Mouse (Mus musculus) gastrocnemius, postnatal 4 days (tissue): Measurements from ENCODE around the gene Espl1. TPM values are rescaled to one million over a fixed set of nuclear protein-coding genes. Genes with fewer than 3 reads are reported as not detected.
"Not testable (repeated sequence)": the region's sequence is repeated elsewhere in the genome, so short reads cannot be mapped to it uniquely, and the experiment has no call there.

Experiments
- DNase-seq, 2 experiments: peaks; one replicate each; pipeline ENCODE4 v3.0.0; 2021 to 2022; ENCODE audit warnings: low spot score in 2 of 2, mixed read lengths in 2 of 2
- total RNA-seq, 2 experiments: library from RNA; stranded (reverse); gene quantifications; 2 replicates each; pipeline ENCODE4 v1.2.3; 2021

Gene Espl1
- total RNA-seq, 2 experiments from 2014 or later = 13.0 to 20.5 TPM

DNA sequence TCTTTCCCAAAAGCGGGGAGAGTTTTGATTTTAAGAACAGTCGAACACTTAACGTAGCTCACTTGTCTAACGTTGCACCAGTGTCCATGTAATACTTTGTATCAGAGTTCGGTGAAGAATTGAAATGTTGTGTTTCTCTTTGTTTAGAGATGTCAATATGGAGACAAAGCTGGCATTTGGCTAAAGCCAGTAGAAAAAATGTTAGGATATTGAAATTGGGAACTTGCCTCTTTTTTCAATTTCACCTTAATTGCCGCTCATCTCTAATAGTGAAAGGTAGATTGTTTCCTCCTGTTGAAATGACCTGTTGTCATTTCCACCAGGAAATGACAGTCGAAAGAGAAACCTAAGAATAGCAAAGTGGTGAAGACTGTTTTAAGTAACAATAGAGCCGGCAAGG is 30.8 kb downstream of the Espl1 start:
- DNase-seq = no peak

- peak; percentile 51 to 83 for DNase-seq
Measured at GRCm38 (mm10) chr15:102331610-102332015, 35.5 kb downstream of the Espl1 start, which contains the start of gene Myg1. Myg1 (plus strand) TSS chr15:102331709.

GRCm38 (mm10) chr15:102335254-102335653 is 39.2 kb downstream of the Espl1 start:
- DNase-seq = no peak

- not testable (repeated sequence) for DNase-seq
Measured at GRCm38 (mm10) chr15:102335925-102336324, 39.9 kb downstream of the Espl1 start.

GRCm38 (mm10) chr15:102336946-102337345 is 40.9 kb downstream of the Espl1 start:
- no peak for DNase-seq

GRCm38 (mm10) chr15:102339612-102340011 is 43.5 kb downstream of the Espl1 start:
- DNase-seq = no peak

DNA sequence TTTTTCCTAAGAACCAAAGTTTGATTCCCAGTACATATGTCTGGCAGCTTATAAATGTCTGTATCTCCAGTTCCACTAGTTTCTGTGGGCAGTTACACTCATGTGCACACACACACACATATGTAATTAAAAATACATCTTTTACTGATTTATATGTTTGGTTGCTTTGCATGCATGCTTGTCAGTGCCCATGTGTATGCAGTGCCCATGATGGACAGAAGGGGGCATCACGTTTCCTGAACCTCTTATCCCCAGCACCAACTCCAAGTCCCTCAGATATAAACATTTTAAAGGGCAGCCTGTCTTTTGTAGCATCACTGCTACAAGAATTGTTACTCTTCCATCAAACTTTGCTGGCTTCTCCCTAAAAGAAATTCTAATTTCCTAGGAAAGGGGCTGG is 45.5 kb downstream of the Espl1 start:
- peak in 1 of 2 experiments; percentile 37 for DNase-seq

DNA sequence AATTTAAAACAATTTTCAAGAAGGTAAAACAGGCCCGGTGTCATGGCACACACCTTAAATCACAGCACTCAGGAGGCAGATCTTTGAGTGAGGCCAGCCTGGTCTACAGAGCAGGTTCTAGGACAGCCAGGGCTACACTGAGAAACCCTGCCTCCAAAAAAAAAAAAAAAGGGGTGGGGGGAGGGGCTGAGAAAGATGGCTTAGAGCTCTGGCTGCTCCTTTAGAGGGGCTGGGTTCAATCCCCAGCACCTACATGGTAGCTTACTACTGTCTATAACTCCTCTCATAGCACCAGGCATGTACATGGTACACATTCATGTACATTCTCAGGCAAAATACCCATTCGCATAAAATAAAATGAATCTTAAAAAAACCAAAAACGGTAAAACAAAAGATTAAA is 48.4 kb downstream of the Espl1 start:
- no peak for DNase-seq

DNA sequence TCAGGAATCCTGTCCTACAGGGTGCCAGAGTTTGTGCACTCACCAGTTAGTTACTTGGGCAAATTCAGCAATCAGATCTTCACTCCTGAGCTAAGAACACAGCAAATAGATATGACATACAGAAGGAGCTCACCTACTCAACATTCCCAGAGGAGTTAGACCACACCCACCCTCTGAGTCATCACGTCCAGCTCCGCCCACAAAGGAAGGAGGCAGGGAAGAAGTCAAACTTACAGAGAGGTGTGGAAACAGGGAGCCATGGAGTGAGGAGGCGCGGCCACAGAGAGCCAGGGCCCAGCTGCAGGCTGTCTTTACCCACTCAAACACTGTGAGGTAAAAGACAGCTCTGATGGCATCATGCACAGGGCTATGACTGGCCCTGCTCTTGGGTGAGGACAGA is 50.4 kb downstream of the Espl1 start:
- no peak for DNase-seq

GRCm38 (mm10) chr15:102350138-102350941 is 54.3 kb downstream of the Espl1 start, which contains the start of gene Aaas:
Aaas (minus strand) TSS chr15:102350771.
- DNase-seq = peak; percentile 90 to 96

DNA sequence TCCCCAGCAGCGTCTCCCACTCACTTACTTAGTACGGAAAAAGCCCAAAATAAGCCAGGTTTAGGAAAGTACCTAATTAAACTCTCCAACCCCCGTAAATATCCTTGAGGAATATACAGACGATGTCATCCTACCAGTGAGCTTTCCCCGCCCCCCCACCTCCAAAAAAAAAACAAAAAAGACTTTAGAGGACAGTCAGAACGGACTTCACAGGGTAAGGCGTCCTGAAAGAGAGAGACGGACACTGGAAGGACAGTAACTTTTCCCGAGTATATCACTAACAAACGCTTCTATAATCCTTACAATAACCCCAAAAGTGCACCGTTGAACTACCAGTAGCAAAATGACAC is 54.9 kb downstream of the Espl1 start:
- no peak for DNase-seq

- DNase-seq = no peak
Measured at GRCm38 (mm10) chr15:102352177-102352576, 56.1 kb downstream of the Espl1 start.

DNA sequence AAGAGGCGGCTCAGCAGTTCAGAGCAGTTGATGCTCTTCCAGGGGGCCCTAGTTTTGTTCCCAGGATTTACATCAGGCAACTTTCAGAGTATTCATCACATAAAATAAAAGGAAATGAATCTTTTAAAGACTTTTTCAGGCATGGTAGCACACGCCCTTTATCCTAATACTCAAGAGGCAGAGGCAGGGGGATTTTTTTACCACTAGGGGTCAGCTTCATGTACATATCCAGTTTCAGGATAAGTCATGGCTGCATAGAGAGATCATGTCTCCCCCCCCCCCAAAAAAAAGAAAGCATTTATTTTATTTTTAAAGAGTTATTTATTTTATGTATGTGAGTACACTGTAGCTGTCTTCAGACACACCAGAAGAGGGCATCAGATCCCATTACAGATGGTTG is 57.9 kb downstream of the Espl1 start:
- DNase-seq = no peak

- peak; percentile 36 to 60 for DNase-seq
Measured at GRCm38 (mm10) chr15:102355134-102355870, 59.2 kb downstream of the Espl1 start.

DNA sequence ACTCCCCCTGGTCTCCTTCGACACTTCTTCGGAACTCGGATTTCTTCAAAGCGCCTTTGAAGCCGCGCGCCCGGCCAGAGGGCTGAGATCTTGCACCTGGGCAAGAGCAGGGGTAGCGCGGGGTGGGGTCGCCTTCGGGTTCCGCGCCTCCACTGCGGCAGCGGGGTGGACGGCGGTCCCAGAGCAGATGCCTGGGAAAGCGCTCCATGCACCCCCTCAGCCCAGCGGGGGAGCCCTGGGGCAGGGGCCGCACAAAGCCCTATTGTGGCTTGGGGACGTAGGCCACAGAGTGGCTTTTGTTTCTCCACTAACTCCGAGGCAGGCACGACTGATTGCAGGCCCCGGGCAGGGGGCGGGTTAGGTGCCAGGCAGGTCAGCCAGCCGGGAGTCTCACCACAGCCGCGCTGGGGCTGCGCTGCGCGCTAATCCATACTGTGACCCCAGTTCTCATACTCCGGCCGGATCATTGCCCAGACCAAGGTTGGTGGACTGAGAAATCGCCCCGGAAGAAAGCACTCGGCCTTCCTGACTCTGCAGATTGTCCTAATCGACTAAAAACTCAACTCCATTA is 59.9 kb downstream of the Espl1 start:
- DNase-seq = peak in 1 of 2 experiments; percentile 42

DNA sequence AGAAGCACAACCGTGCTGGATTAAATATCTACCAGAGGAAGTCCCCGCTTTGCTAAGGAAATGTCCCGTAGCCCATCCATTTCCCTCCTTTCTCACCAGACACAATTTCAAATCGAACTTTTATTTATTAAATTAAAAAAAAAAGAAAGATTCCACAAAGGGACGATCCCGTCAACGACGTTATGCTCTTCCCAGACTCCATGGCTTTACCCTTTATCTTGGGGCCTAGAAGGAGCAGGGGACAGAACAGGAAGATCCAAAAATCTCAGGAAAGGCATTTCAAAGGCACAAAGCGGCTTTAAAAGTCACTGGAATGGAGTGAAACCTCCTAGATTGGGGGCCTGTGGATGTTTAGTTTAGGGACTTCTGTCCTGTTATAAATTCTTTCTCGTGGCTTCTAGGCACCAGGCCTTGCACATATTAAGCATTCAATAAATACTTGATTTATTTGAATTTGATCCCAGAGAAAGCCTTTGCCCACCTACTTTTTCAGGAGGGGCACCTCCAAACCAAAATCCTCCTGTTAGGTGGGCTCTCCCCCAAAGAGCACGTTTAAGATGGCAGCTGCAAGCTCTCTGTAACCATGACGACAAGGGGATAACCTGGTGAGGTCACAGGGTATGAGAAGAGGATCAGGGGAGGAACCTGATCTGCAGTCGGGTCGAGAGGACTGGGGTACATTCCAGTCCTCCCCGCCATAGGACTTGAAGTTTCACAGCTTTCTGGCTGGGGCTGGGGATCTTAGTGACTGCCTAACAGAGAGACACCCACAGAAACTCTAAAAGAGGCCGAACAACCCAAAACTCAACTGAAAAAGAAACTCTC is 60.6 kb downstream of the Espl1 start:
- no peak for DNase-seq

GRCm38 (mm10) chr15:102358126-102358525 is 62.1 kb downstream of the Espl1 start:
- DNase-seq = no peak

DNA sequence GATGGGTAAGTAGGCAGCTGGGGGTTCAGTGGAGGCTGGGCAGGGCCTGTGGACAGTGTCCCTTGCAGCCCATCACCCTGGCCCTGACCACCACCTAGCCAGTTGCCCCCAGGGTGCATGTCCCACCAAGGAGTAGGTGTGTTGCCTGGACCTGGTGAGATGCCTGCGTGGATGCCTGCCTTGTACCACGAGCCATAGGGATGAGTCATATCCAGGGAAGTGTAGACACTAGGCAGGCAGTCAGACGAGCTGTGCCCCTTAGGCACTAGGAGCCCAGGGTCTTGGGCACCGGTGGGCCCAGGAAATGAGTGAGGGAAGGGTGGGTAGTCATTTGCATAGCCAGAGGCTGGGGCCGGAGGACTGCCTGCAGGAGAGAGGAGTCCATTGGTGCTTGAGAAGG is 62.8 kb downstream of the Espl1 start:
- no peak for DNase-seq

DNA sequence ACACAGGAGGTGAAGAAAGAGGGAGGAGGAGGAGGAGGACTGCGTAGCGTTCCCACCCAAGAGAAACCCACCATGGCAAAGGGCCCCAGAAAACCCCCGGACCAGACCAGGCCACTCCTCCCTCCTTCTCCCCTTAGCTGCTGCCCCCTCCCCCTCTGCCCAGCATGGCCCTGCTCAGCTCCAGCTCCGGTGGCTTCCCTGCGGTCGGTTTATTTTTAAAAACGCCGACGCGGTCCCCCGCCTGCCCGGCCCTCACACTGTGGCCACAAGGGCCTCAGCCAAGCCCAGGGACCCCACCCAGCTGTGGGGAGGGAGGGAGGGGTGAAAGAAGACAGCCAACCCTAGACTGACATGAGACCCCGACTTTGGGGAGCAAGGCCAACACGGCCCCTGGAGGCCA is 66.6 kb downstream of the Espl1 start:
- no peak for DNase-seq

DNA sequence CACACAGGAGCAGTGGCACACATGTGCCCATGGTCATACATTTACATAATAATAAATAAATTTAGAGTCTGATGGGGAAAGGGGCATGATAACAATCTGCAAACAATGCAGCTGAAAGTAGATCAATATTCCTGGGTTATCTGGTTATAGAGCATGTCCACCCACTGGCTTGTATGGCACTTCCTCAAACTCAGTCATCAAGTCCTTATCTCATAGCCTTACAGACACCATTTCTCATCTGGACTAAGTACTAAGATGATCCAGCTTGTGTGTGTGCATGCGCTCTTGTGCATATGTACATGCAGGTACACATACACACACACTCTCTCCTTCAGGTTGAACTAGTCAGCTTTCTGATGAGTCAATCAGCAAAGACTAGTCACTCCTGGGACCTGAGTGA is 68.6 kb downstream of the Espl1 start:
- no peak for DNase-seq

DNA sequence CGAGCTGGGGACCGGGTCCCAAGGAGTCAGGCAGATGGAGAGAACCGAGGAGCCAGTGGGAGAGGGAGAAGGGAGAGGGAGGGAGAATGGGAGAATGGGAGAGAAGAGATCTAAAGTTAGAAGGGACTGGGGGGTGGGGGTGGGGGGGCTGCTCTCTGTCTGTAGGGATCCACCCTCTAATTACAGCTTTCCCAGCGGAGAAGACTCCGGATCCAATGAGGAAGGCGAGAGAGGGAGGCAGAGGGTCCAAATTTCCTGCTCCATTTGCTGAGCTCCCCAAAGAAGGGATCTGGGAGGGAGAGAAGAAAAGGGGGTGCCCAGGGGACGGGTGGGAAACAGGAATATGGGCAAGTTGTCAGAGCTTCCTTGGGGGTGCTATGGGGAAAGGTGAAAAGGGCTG is 70.2 kb downstream of the Espl1 start:
- no peak for DNase-seq
